Mouse (Mus musculus) testis, postnatal 14 days (tissue): Measurements from ENCODE around the gene Abcf2.

Experiments used
- DNase-seq: peaks from one replicate; pipeline ENCODE4 v3.0.0; 2021; ENCODE audit warnings: low spot score

Abcf2 gene

DNA sequence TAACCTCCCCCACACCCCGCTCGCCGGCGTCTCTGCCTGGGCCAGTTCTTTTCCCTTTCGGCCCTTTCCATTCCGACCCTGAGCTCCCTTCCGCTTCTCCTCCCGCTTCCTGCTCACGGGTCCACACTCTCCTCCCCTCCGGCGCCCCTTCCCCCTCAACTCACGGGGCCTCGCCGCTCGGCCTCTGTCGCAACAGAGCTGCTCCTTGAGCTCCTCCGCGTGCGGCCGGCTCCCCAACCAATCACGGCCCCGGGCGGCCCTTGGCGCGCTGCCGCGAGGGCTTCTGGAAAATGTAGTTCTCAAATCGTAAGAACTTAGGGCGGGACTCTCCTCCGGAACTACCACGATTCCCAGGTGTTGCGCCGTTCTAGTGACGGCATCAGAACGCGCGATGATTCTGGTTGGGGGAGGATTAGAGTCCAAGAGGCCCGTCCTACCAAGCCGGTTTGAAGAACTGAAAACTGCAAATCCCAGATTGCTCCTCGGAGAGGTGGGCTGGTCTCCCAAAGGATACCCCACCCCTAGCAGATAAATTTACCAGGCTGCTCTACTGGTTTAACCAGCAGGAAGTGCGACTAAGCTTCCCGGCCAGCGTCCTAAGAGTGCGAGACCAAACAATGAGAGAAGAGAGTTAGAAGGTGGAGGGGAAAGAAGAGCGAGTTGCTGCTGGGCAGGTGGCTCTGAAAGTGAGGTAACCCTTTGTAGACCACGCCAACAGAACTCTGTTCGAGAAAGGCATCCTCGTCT is at the start of gene Abcf2:
TSS of gene Abcf2 (minus strand) at position 285 of the 747 bp plus-strand sequence.
- peak; percentile 100 for DNase-seq

DNA sequence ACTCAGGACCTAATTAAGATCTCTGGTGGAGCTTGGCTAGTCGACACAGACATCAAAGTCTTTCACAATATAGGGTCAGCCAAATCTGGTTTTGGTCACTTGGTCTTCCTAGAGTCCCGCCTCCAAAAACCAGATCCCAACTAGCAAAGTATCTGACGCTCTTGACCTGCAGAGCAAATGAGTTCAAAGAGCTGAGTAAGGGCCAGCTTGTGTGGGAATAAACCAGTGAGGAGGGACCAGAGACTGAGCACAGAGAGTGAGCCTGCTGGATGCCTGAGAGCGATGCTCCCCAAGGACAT is 47.5 kb upstream of the Abcf2 start:
- DNase-seq = no peak

DNA sequence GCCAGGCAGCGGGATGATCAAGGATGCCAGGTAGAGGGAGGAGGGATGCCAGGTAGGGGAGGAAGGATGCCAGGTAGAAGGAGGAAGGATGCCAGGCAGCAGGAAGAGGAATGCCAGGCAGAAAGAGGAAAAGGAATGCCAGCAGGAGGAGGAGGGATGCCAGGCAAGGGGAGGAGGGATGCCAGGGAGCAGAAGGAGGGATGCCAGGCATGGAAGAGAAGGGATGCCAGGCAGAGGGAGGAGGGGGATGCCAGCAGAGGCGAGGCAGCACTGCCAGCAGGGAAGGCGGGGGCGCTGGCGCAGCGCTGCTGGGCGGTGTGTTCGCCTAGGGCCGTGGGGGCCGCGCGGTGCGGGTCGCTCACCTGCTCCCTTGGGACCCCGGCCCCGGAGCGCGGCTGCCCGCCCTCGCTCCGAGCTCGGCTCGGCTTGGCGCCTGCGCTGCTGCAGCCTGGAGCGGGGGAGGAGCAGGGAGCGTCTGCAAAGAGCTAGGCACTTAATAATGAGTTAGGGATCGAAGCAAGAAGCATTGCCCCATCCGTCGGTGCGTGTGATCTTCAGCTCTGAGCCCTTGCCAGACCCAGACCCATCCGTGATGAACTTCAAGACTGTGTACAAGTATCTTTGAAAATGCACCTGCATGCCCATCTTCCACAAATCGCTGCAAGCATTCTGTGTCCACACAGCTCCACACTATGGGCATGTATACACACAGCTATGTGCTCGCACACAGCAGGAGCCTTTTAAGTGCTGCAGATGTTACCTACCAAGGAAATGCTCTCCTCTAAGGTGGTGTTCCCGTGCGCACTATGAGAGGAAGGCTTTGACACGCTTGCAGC is 46.9 kb upstream of the Abcf2 start, which contains the start of gene Smarcd3:
TSS of gene Smarcd3 (minus strand) at position 426 of the 836 bp plus-strand sequence.
- DNase-seq = peak; percentile 70

DNA sequence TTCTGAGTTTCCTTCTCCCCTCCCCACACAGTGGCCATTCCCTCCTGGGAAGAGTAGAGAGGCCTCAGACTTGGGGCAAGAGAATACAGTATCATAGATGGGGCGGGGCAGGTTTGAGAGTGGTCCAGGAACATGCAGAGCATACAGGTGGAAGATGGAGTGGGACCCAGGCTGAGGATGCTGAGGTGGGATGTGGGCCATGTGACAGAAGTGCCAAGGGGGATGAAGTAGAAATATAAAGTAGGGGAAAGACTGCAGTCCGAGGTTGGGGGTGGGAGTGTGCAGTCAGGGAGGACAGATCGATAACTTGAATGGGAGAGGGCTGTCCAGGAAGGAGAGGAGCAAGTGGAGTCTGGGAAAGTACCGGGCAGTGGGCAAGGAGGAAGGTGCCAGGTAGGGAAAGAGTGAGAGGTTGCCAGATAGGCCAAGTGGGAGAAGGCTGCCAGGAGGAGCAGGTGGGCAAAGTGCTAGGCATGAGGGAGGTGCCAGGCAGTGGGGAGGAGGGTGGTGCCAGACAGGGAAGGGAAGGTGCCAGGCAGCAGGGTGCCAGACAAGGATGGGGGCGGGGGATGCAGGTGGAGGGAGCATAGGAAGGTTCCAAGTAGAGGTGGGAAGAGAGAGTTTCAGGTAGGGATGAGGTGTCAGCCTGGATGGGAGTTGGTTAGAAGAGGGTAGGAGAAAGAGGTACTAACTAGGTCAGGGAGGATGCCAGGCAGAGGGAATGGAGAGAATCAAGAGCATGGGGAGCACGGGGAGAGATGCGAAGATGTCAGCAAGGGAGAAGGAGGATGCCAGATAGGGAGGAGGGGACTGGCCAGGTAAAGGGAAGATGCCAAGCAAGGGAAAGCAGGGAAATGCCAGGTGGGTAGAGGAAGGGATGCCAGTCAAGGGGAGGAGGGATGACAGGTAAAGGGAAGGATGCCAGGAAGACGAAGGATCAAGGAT is 46.0 kb upstream of the Abcf2 start:
- no peak for DNase-seq

DNA sequence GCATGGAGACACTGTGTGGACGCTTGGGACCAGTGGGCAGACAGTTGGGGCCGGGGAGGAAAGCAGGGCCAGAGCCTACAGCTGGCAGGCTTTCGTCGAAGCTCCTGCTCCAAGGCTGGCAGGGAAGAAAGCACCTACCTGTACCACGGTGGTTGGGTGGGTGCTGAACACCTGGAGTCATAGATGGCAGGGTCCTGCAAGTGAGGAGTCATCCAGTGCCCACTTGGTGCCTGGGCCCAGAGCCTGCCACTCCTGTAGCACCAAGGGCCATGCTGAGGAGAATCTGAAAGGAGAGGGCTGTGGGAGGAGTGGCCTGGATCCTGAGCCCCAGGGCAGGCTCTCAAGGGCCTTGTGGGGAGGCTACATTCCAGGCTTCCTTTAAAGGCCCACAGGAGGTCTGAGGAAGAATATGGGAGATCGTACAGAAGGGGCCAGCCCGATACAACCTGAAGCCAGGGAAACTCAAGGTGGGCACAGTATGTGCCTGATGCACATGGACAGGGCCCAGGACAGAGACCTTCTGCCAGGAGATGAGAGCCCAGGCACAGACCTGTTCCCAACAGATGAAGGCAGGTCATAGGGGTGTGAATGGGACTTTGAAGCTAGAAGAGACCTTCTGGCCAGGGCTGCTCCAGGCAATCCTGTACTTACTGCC is 45.2 kb upstream of the Abcf2 start:
- DNase-seq = no peak

DNA sequence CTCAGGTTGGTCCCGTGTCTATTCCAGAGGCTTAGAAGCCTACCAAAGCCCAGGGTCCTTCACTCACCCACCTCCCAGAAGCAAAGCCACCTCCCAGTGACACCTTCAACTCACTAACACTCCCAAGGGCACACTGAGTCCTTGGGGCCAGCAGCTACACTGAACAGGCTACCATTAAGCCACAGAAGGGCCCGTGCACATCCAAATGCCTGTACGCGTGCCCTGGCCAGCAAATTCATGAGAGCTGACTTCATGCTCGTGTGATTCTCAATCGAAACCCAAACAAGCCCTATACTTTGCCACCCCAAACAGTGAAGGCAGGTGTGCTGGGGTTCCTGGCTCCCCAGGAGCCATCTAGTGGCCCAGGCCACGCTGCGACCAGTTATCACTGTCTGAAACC is 43.4 kb upstream of the Abcf2 start:
- DNase-seq = no peak

DNA sequence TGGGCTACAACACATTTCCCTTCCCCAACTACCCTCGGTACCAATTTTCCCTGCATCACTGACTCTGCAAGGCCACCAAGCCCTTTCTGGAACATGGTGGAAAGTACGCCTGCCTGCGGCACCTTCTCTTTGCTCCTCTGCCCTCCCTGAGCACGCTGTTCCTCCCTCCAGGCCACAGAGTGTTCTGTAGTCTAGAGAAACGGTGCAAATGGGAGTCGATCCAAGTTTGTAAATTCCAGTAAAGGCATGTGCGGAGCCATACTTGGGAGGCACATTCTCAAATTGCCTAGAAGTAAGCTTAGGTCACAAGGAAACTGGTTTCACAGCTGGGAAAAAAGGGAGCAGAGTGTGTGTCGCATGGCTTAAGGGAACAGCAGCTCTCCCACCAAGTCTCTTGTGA is 42.8 kb upstream of the Abcf2 start:
- DNase-seq = peak; percentile 65

DNA sequence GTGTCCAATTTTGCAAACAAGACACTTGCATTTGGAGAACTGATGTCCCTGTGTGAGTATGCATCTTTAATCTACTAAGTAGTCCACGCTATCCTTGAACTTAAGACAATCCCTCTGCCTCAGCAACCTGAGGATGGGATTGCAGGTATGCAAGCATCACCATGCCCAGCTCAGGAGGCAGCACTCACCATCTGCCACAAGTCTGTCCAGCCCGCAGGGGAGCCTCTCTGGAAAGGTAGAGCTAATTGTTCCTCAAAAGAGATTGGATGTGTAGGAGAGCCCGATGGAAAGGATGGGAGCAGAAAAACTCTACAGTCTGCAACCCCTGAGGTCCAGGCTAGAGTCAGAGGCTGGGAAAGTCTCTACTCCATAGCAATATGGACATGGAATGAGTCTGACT is 41.7 kb upstream of the Abcf2 start:
- no peak for DNase-seq

DNA sequence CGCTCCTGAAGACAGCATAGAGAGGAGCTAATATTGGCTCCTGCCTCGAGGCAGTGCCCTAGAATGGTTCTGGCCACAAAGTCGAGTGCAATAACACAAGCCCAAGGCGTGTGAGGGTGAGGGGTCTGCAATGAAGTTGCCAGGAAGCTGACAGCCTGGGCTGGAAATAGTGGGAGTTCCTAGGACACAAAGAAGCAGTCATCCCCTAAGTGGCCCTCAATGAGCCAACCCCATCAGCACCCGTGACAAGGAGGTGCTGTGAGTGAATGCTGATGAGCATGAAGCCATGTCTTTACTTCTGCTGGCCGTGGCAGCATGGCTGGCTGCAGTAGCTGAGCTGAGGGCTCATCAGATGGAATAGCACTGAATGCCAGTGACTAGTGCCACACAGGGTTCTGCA is 37.8 kb upstream of the Abcf2 start:
- DNase-seq = no peak

DNA sequence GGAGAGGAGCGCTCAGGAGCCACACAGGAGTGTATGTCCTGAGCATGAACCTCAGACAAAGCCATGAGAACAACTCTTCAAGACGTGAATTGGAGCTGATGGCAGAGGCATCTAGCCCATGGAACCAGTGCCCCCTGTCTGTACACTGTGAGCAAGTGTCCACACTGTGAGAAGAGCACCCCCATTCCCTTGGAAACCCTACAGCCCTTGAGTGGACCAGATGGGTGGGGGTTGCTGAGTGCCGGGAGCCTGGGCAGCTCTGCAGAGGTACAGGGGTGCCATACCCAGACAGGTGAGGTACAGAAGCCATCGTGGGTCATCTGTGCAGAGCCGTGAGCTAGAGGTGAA is 35.0 kb upstream of the Abcf2 start:
- DNase-seq = no peak

DNA sequence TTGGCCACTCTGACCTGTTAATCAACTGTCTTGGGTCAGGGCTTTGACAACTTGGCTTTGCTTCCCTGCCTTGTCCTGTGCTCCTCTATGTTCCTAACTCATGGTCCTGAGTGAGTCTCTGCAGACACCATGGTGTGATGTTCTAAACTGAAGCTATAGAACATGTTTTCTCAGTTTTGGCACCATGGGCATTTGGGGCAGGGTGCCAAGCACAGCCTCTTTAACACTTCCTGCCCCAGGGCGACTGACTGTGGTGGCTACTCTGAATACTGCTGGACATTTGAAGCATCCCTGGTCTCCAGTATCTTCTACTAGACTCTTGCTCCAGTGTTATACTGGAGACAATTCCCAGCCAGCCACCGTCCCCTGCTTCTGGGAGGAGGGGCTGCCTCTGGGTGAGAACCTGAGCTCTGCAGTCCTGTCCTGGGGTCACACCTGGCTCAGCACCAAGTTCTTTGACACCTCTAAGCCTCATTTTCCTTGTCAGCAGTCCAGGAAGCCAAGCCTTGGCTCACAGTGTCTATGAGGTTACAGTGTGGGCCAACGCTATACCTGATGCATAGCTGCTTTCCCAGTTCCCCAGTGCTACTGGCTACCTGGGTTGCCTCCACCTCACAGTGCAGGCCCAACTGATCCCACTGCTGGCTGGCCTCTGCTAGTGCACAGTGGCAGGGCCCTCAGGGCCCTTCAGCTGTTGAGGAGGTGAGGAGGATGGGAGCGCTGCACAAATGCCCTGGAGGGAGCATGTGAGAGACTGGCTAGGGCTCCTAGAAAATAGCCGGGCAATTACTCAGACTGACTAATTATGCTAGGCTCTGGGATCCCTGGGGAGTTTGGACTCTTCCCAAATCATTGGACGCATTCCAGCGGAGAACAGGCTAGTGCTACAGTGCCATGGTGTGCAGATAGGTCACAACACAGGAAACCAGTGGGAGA is 34.4 kb upstream of the Abcf2 start:
- no peak for DNase-seq

DNA sequence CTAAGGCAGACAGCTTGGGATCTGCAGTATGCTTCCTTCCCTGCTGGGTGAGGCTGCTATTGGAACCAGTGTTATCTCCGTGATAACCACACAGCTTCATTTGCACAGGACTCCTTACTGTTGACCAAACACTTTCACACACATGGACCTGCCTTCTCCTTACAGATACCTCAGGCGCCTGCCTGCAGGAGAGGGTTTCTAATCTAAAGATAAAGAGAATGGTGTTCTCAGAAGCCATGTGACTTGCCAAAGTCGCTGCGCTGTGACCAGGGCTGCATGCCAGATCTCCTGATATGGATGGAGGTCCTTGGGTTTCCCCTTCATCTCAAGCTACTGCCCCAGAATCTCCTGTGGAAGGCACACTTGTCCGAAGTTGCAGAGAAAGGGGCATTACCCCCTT is 32.1 kb upstream of the Abcf2 start:
- DNase-seq = no peak

DNA sequence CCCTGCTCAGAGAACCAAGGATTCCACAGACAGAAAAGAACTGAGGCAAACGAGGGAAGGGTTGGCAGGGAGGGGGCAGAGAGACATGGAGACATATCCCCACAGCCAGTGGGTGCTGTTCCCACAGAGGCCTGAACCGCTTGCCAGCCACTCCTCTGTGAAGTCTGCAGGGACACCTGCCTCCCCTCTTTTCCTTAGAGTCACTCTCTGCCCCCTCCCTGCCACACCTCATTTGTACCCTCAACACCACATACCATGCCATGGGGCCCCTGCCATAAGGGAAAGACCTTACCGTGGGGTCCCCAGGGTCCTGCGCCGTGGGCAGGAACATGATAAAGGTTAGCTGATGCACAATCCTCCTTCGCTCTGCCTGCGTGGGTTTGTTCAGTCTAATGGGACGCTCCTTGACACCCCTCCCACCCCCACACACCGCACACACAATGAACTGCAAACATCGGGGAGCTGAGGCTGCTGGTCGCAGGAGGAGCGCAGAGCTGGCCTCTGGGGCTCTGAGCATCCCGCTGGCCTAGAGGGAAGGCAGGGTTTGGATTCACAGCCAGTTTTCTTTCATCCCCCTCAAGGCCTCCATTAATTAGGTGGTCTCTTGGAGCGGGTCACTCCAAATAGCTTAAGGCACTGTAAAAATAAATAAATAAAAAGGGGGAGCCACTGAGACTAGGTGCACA is 28.9 kb upstream of the Abcf2 start:
- DNase-seq = no peak

DNA sequence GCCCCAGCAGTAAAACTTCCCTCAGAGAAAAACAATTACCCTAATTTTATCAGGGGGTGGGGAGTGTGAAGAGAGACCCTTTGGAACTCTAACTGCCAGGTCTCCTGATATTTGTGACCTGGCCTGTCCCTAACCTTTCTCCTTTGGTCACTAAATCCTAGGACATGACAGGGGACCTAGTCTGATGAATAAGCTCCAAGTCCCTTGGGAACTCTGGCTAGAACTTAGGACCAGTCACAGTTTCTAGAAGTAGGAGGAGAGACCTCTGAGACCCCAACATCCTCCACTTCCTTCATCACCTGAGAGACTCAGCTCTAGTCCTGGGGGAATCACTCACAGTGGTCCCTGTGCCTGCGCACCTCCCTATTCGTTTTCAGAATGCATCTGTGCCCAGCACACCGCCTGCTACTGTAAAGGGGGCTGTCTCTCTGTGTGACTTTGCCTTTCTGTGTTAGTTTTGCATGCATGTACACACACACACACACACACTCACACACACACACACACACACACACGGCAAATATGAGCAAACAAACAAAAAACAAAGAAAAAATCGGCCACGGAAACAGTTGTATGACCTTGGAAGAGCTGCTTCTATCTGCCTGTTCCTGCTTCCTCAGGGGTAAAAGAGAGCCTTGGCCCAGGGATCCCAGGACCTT is 28.2 kb upstream of the Abcf2 start:
- DNase-seq = no peak

DNA sequence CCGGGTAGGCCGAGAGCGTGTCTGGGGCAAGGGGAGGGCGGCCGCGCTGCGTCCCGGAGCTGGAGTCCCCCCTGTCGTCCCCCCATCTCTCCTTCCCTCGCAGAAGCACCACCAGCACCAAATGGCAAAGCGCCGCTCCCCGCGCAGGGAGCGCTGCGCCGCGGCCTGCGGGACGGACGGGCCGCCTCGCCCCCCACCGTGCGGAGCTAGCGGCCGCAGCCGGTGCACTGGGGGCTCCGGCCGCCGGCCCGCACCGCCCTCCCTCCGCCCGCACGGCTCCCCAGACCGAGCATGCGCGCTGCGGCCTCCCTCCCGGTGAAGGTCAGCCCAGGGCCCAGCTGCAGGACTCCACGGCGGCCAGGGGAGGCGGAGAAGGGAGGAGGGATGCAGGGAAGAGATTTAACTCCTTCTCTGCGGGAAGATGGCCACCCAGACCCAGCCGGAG is 27.4 kb upstream of the Abcf2 start:
- peak; percentile 87 for DNase-seq

DNA sequence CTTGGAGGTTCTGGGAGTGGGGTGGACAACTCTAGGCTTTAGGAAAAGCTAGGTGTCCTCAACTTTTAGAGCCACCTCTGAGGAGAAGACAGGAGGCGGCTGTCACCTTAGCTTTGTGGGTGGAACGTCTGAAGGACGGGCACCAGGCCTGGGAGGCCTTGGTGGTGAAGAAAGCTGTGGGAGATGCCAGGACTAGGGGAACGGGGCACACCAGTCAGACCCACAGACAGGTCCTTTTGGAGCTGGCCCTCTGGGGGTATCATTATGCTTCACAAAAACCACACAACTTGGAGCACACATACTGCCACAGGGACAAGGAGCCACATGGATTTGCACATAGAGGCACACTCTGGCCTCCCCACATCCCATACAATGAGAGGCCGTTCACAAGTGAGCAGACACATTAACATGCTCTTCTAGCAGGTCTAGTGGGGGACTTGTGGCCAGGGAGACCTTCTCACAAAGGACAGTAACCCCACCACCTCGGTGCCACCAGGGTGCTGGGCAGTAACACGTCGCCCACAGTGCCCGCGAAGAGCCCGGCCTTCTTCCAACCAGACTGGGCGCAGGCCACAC is 26.9 kb upstream of the Abcf2 start:
- DNase-seq = no peak

DNA sequence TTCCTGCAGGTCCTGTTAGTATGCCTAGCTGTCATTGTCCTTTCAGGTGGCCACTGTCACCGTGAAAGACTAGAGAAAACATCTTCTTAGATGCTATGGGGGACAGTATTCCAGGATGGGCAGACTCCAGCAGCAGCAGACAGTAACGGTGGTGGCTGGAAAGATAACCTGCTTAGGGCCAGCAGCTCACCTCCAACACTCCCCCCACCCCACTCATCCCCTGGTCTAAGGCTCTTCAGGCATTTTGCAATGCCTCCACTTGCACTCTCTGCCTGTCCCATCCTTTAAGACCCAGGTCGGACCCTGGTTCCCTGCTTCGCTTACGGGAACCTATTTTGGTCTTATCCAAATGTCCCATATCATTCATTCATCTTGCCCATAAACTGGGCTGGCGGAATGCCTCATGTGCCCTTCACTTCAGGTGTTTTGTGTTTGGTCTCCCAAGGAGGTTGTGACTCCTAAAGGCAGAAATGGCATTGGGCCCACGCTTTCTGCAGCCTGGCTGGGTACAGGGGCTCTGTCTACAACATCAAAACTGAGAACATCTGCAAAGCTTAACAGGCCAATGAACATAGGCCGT is 26.3 kb upstream of the Abcf2 start:
- no peak for DNase-seq

DNA sequence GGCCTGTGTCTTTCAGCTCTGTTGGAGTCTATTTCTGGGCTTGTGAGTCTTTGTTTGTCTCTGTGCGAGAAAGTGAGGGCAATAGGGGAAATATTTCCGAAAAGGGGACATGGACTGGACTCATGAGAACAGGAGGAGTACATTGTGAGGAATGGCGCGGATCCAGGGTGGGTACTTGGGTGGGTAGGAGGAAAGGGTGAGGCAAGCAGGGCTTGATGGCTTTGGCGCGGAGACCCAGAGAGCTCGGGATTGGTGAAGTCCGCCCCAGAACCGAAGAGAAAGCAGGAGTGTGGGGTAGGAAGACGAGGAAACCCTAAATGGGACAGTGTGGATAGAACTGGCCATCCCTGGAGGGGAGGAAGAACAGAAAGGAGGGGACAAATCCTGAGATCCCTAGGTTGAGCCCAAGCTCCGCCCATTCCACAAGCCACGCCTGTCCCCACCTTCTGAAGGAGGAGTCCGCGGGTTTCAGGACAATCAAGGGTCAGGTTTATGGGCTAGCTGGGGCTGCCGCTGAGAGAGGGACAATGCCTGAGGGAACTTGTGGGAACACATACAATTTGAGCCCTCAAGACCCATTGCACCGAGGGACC is 25.6 kb upstream of the Abcf2 start:
- DNase-seq = peak; percentile 83
